Mouse (Mus musculus) megakaryocyte, embryonic 14.5 days (primary cell): Measurements from ENCODE around the gene Zdhhc11.

Source experiments
- FLI1 ChIP-seq: IDR thresholded peaks from 2 replicates; pipeline ENCODE4 v1.6.1; 2012; ENCODE audit warnings: low read length, inconsistent platforms, mixed read lengths
- GATA1 ChIP-seq: IDR thresholded peaks from 3 replicates; pipeline ENCODE4 v1.6.1; 2012; ENCODE audit warnings: mixed read lengths, low read length, inconsistent platforms, borderline replicate concordance

DNA sequence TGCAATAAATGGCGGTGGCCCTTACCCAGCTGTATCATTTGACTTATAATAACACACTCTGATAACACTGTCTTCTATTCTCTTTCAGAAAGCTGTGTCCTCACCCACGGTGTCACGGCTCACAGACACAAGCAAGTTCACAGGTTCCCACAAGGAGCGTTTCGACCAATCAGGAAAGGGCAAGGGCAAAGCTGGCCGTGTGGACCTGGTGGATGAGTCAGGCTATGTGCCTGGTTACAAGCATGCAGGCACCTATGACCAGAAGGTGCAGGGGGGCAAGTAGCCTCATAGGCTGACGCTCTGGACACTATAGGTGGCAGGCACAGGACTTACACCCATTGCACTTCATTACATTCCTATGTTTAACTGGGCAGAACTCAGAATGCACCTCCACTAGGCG lies 67.5 kb downstream of the Zdhhc11 start:
- no peak for TF ChIP-seq GATA1
- TF ChIP-seq FLI1 = no peak
